Mouse (Mus musculus): ENCODE results near the gene Gcsh.

Gcsh gene

GRCm38 (mm10) chr8:116978052-116978451 lies 15.3 kb downstream of the Gcsh start:
- DNase-seq (ENCODE audit: low spot score), result no peak

DNA sequence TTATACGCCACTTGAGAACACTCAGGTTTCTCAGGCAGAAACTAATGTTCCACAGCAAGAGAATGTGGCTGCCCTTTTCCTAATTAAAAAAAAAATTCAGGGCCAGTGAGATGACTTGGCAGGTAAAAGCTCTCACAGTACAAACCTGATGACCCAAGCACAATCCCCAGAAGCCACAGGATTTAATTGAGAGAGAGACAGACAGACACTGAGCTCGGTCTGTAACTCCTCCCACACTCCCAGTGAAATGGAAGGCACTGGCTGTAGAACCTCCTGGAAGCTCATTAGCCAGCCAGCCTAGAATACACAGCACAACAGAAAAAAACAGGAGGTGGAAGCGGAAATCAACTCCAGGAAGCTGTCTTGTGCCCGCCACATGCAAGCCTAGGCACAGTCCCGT lies 17.7 kb downstream of the Gcsh start:
- DNase-seq (ENCODE audit: low spot score), result no peak

- DNase-seq (ENCODE audit: low spot score), result no peak
Measured at GRCm38 (mm10) chr8:116975066-116975465, 18.3 kb downstream of the Gcsh start.

DNA sequence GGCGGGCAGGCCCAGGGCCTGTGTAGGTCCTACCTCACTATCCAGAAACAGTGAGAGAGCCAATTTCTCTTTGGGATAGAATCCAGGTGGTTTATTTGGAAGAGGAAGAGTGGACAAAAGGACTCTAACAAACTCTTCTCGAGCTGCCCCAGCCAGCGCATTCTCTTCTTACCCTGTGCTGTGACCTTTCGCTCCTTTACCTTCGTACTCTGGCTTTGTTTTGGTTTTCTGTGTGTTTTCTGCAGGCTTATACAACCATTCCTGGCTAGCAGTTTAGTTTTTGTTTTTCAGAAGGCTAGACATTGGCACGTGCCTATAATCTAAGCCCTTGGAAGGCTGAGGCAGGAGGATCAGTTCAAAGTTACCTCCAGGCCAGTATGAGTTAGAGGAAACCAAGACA lies 23.8 kb downstream of the Gcsh start:
- DNase-seq (ENCODE audit: low spot score), result no peak

- no peak for DNase-seq (ENCODE audit: low spot score)
Measured at GRCm38 (mm10) chr8:116954415-116954814, 38.9 kb downstream of the Gcsh start.

- no peak for DNase-seq (ENCODE audit: low spot score)
Measured at GRCm38 (mm10) chr8:116952428-116952827, 40.9 kb downstream of the Gcsh start.

GRCm38 (mm10) chr8:116951778-116952177 lies 41.6 kb downstream of the Gcsh start:
- DNase-seq (ENCODE audit: low spot score), result no peak

DNA sequence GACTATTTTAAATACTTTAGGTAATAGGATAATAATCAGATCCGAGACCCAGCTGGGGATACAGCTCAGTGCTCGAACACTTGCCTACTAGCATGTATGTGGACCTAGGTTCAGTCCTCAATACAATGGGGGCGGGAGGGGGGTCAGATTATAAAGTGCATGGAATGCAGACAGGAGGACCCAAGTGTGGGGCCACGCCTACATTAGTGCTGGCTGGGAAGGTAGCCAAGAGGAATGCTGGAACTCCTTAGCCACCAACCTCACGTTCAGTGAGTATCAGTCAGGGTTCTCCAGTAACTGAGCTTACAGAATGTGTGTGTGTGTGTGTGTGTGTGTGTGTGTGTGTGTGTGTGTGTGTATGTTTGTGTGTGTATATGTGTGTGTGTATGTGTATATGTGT lies 42.0 kb downstream of the Gcsh start:
- DNase-seq (ENCODE audit: low spot score), result no peak

- DNase-seq (ENCODE audit: low spot score), result no peak
Measured at GRCm38 (mm10) chr8:116947589-116947988, 45.7 kb downstream of the Gcsh start.

GRCm38 (mm10) chr8:116946851-116947250 lies 46.5 kb downstream of the Gcsh start:
- no peak for DNase-seq (ENCODE audit: low spot score)

- no peak for DNase-seq (ENCODE audit: low spot score)
Measured at GRCm38 (mm10) chr8:116946268-116946838, 47.0 kb downstream of the Gcsh start.

DNA sequence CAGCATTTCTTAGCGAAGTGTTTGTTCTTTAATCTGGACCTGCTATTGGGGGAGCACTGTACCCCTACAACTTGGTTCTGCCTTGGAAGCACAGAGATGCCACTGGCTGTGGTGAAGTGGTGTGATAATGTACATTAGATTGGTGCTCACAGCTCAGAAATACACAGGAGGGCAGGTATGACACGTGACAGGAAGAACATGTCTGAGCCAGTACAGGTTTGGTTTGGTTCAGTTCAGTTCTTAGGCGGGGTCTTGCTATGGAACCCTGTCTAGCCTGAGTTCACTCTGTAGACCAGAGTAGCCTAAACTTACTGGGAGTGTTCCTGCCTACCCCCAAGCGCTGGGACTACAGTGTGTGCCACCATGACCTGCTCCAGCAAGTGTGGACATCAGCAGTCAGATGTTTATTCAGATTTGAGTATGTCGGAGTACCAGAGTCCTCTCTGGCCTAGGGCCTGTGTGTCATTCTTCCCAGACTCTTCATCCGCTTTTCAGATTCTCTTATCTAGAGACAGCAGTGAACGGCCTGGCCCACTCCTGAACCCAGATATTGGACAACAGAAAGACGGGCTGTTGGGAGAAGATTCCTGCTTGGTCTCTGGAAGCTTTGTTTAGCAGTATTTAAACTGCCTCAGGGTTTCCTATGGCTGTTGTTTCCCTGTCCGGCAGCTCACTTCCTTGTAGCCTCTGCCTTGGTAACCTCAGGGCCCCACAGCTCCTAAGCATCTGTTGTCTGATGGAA lies 48.0 kb downstream of the Gcsh start:
- DNase-seq (ENCODE audit: low spot score), result peak; percentile 64

DNA sequence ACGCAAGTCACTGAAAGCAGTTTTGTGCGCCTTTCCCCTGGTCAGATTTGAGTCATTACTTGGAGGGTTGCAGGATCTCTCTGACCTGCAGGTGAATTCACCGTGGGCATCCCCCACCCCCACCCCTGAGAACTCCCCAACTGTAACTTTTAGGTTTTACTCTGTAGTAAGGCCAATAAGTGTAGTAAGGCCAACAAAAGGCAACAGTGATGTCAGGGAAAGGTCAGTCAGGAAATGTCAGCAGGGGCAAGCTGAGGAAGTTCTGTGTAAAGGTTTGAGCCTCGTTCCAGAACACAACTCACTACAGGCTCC lies 49.0 kb downstream of the Gcsh start:
- DNase-seq (ENCODE audit: low spot score), result no peak

DNA sequence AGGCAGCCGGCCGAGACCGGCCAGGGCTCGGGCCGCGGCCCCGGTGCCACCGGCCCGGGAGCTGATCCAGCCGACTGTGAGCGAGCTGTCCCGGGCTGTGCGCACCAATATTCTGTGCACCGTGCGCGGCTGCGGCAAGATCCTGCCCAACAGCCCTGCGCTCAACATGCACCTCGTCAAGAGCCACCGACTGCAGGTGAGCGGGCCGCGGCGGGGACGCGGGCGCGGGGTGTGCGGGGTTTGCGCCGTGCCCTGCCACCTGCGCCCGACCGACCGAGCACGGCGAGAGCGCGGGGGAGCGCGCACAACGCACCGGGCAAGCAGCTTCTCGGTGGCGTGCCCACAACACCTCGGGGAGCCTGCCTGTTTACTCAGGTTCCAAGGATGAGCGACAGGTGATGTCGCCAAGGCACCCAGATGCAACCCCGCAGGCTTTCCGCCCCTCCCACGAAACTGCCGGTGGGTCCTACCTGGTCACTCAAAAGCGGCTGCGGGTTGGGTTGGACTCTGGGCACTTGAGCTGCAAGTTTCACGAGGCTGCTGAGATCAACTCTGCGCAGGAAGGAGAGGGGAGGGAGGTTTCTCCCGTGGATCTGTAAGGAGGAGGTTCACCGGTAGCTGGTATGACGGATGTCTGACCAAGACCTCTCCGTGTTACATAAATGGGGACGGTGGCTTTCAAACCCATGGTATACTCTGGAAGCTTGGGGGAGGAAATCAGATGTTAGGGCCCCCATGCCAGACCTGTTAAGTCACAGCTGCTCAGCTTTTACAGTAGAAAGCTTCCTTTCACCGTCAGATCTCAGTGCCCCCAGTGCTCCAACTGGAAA lies 49.6 kb downstream of the Gcsh start:
- DNase-seq (ENCODE audit: low spot score), result no peak

DNA sequence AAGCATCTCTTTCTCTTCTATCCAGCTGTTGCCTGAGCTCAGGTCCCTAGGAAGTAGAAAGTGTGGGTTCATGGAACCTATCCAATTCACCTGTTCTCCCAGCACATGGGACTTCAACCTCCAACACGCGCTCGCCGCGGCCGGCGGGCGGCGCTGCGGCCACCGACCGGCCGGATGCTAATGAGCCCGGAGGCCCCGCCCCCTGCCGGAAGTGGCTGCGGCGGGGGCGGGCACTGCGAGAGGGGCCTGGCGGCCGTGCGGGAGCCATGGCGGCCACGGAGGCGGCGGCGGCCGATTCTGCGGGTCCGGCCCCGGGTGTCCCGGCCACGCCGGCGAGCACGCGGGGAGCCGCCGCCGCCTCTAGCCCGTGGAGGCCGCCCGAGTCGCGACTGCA lies 50.2 kb downstream of the Gcsh start, which contains the start of gene Atmin:
Gene Atmin (plus strand): TSS at position 233 of the 394 bp plus-strand sequence.
- DNase-seq (ENCODE audit: low spot score), result peak; percentile 84

- DNase-seq (ENCODE audit: low spot score), result no peak
Measured at GRCm38 (mm10) chr8:116942284-116943058, 50.9 kb downstream of the Gcsh start.

DNA sequence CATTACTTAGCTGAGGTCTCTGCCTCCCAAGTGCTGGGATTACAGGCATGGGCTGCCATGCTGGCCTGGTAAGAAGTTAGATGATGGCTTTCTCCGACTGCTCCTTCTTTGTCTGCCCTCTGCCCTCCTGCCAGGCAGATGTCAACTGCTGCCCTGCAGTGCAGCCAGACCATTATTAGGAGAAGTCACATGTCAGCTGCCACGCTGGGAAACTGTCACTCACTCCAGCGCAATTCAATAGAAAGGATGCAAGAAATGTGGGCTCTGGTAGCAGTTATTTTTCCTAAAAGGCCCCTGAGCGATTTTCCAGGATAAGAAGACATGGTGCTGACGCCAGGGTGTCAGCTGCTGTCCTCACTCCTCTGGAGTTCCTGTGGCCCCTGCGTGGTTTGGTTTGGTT lies 57.8 kb downstream of the Gcsh start:
- no peak for DNase-seq (ENCODE audit: low spot score)

GRCm38 (mm10) chr8:116934976-116935375 lies 58.4 kb downstream of the Gcsh start:
- no peak for DNase-seq (ENCODE audit: low spot score)

Data from c-Kit-positive CD71-positive TER-119-positive erythroid progenitor cells, embryonic 14.5 days (primary cell).